Mouse (Mus musculus): Measurements from ENCODE around the gene Phf13. TPM values are rescaled to one million over a fixed set of nuclear protein-coding genes. Genes with fewer than 3 reads are reported as not detected.

Gene Phf13
- polyA plus RNA-seq, 1 experiment from 2014 or later, result 23.9 TPM

DNA sequence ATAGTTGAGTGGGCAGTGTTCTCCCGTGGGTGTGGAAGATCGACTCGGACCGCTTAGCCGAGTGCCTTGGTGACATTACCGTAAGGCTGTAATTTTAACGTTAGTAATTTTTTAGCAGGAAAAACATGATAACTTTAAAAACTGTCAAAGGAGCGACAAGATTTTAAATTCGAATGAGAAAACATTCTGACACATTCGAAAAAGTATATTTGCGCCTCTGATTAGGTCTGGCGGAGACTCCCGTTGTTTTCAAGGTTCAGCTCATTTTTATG lies 829 bp upstream of the Phf13 start:
- H3K36me3 ChIP-seq, result peaks cover 17% of the 10 kb centered on the region
- WGBS, result 6% methylated on average over 13 of the region's 13 CpGs
- peaks cover 20% of the 10 kb centered on the region; the same call in 1 of the 2 replicates for H3K27me3 ChIP-seq (ENCODE audit: low read depth, poor library complexity, severe bottlenecking)
- H3K4me3 ChIP-seq, result peak overlapping the region; percentile 95
- peak overlapping the region; percentile 96 for H3K27ac ChIP-seq (replicated peaks)
- no peak for DNase-seq (ENCODE audit: low spot score)
- H3K4me1 ChIP-seq, result peaks cover 35% of the 10 kb centered on the region
- no peaks in the 10 kb centered on the region for H3K9me3 ChIP-seq (replicated peaks)

DNA sequence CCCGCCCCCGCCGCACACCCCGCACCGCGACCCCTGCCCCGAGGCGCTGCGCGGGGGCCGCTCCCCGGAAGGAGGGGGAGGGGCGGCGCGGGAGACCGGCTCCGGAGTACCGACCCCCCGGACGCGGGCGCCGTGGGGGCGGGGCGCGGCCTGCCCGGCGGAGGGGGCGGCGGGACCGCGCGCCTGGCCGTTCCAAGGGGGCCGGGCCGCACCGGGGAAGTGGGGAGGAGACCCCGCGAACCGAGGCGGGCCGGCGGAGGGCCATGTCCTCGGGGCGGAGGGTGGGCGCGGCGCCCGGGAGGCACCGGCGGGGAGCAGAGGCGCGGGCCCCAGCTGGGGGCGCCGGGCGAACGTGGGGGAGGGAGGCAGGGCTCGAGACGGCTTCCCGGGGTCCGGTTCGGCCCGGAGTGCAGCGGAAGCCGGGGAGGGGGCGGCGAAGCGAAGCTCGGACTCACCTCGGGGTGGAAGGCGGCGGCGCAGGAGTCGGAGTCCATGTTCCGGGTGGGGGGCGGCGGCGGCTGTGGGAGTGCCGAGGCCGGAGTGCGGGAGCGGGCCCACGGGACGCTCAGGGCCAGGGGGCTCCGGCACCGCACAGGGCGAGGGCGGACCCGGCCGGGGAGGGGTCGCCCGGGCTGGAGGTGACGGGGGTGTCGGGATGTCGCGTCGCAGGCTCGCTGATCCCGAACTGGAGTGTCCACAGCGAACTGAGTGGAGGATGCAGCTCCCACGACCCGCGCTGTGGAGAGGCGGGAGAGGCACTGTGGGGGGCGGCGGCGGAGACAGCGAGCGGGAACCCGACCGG lies 486 bp downstream of the Phf13 start:
- Histone ChIP-seq H3K27ac (replicated peaks) (peak overlapping the region; percentile 96), H3K36me3 (peaks cover 30% of the 10 kb centered on the region), H3K27me3 (ENCODE audit: low read depth, poor library complexity, severe bottlenecking) (peaks cover 20% of the 10 kb centered on the region; the same call in 1 of the 2 replicates), H3K4me3 (peak overlapping the region; percentile 95), H3K4me1 (peaks cover 35% of the 10 kb centered on the region), H3K9me3 (replicated peaks) (no peaks in the 10 kb centered on the region)
- WGBS, result 1% methylated on average over 96 of the region's 111 CpGs
- DNase-seq (ENCODE audit: low spot score), result no peak

DNA sequence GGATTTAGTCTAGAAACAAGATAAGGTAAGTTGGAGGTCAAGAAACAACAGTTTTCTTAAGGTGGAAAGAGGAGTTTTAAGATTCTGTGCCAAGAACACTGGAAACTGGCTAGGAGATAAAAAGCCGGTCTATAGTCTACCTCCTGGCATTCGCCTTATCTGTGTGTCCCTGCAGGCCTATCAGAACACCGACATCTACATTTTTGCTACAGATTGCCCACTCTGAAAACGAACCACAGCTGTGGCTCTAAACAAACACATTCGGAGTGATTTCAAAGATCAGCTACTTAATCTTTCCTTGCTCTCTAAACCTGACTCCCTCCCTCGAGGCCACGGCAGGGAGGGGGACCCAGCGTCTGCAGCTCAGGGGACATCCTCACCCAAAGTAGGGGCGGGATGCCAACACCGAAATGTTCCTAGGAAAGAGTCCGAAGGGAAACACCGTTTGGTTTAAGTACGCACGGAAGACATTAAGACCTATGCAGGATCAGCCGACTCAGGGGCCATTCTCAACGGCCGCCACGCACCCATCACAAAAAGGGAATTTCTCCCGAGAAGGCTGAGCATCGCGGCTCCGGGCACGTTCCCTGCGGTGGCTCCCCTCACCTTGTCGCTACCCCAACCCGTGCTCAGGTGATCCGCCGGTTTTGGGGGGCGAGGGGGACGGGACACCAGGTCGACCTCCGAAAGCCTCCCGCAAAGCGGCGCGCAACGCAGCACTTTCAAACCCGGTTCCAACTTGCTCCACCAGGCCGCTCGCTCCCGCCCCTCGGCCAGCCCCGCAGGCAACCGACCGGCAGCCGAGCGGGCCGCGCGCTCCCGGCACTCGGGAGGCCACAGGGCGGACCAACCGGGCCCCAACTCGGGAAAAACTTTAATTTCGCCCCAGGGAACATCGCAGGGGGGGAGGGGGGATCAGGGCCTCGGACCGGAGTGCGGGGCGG lies 1.6 kb downstream of the Phf13 start:
- Histone ChIP-seq H3K27me3 (ENCODE audit: low read depth, poor library complexity, severe bottlenecking) (peaks cover 20% of the 10 kb centered on the region; the same call in 1 of the 2 replicates), H3K4me3 (peak overlapping the region; percentile 95), H3K9me3 (replicated peaks) (no peaks in the 10 kb centered on the region), H3K27ac (replicated peaks) (peak overlapping the region; percentile 96), H3K36me3 (peaks cover 41% of the 10 kb centered on the region), H3K4me1 (peaks cover 38% of the 10 kb centered on the region)
- WGBS, result under 1% methylated on average over 61 of the region's 61 CpGs
- peak; percentile 60 for DNase-seq (ENCODE audit: low spot score)

DNA sequence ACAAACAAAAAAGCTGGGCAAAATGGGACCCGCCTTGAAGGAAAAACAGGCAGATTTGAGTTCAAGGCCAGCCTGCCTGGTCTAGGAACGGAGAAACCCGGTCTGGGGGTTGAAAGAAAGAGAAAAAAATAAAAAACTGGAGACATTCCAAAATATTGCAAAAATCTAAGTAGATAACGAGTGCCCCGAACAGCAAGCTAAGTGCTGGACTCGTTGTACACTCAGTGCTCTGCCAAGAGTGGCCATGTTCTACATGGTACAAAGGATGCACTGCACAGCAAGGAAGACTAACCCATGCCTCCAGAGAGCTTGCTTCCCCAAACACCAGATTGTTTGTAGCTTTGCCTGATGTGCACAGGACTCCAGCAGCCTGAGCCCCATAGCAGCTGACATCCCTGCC lies 3.0 kb downstream of the Phf13 start:
- Histone ChIP-seq H3K36me3 (peaks cover 39% of the 10 kb centered on the region), H3K9me3 (replicated peaks) (no peaks in the 10 kb centered on the region), H3K4me1 (peaks cover 51% of the 10 kb centered on the region), H3K4me3 (peak overlapping the region; percentile 95; the same call in 1 of the 2 replicates), H3K27me3 (ENCODE audit: low read depth, poor library complexity, severe bottlenecking) (0 out of 2 replicates have a peak, but pooled peaks cover 14% of the 10 kb centered on the region), H3K27ac (replicated peaks) (no peak overlapping the region)
- 91% methylated on average over 6 of the region's 6 CpGs for WGBS
- DNase-seq (ENCODE audit: low spot score), result no peak

DNA sequence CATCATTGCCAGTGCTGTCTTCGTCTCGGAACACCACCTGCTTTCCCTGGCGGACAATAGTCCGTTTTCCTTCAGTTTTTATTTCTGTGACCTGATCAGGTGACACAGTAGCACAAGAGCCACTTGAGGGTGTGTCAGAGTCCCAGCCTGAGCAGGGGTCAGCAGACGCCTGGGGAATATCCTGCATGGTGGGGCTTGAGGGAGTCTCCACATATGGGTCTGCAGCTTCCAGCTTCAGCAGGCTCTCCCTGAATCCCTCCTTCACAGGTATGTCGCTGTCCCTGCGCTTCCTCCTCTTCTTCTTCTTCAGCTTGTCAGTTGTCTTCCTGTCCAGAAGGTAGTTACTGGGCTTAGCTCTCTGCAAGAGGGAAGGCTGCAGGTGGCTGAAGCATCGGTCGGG lies 4.0 kb downstream of the Phf13 start:
- WGBS, result 93% methylated on average over 9 of the region's 9 CpGs
- H3K36me3 ChIP-seq, result peaks cover 39% of the 10 kb centered on the region
- H3K9me3 ChIP-seq (replicated peaks), result no peaks in the 10 kb centered on the region
- no peak overlapping the region for H3K4me3 ChIP-seq
- H3K27ac ChIP-seq (replicated peaks), result no peak overlapping the region
- 0 out of 2 replicates have a peak, but pooled peaks cover 5% of the 10 kb centered on the region for H3K27me3 ChIP-seq (ENCODE audit: low read depth, poor library complexity, severe bottlenecking)
- no peak for DNase-seq (ENCODE audit: low spot score)
- peaks cover 53% of the 10 kb centered on the region for H3K4me1 ChIP-seq

DNA sequence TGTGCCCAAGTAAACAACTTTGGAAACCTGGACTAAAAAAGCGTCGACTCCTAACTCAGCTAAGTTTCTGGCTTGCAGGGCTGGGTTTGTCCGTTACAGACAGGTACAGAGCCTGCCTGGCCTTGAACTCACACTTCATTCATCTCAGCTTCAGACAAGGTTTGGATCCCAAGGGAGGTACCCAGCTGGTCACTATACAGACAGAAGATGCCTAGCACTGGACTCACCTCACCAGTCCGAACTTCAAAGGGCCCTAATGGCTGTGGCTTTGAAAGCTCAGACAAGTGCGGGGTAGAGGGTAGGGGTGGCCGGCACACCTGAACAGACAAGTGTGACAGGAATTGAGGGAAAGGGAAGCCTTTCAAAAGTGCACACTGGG lies 7.0 kb downstream of the Phf13 start:
- no peaks in the 10 kb centered on the region for H3K9me3 ChIP-seq (replicated peaks)
- H3K27me3 ChIP-seq (ENCODE audit: low read depth, poor library complexity, severe bottlenecking), result 0 out of 2 replicates have a peak, but pooled peaks cover 4% of the 10 kb centered on the region
- 32% methylated on average over 6 of the region's 6 CpGs for WGBS
- peak overlapping the region; percentile 97 for H3K4me3 ChIP-seq
- H3K36me3 ChIP-seq, result peaks cover 62% of the 10 kb centered on the region
- DNase-seq (ENCODE audit: low spot score), result no peak
- H3K4me1 ChIP-seq, result peaks cover 52% of the 10 kb centered on the region
- H3K27ac ChIP-seq (replicated peaks), result peak overlapping the region; percentile 96

DNA sequence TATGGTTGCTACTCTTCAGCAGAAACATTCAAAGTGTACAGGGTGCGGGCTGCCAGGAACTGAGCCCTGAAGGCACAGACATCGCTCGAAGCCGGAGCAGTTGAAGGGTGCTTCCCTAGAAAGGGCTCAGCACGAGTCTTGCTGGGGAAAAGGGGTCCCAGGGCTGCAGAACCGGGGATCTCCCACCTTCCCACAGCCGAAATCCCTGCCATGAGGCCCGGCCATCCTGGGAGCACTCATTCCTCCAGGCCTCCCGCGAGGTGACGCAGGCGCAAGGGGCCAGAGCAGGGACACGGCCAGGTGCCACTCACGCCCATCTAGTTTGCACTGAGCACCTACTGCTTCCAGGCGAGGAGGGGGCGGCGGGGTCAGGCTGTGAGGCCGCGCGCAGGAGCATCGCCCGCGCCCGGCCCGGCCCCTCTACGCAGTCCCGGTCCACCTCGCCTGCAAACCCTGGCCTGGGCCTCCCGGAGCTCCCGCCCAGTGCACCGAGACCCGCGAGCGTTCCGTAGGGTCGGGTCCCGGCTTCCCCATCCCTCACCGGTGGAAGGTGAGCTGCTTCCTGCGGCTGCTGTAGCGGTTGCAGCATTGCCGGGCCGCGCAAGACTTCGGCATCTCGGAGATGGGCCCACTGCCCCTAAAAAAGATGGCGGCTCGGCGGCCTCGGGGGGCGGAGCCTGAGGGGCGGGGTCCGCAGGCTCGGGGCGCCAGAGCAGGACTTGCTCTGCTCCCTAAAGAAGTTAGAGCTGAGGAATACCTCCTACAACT lies 7.5 kb downstream of the Phf13 start, which contains the start of gene Thap3:
TSS of gene Thap3 (minus strand) at position 656 of the 768 bp plus-strand sequence.
- Histone ChIP-seq H3K9me3 (replicated peaks) (no peaks in the 10 kb centered on the region), H3K27me3 (ENCODE audit: low read depth, poor library complexity, severe bottlenecking) (no peaks in the 10 kb centered on the region), H3K36me3 (peaks cover 67% of the 10 kb centered on the region), H3K27ac (replicated peaks) (peak within 1 kb of the TSS; percentile 96), H3K4me1 (peaks cover 52% of the 10 kb centered on the region), H3K4me3 (peak within 1 kb of the TSS; percentile 97)
- peak; percentile 84 for DNase-seq (ENCODE audit: low spot score)
- WGBS, result under 1% methylated on average over 54 of the region's 54 CpGs

DNA sequence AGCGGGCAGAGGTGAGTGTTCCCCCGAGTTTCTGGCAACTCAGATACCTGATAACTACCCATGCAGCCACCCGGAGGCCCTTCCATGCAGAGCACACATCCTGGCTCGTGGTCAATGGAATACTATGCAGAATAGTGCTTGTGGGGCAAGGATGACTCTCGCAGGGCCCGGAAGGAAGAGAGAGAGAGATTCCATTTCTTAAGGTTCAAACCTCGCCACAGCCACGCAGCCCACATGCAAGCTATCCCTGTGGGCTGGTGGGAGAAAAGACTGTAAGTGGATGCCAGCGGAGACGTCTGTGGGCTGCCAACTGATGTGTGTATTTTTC lies 8.1 kb downstream of the Phf13 start:
- Histone ChIP-seq H3K27me3 (ENCODE audit: low read depth, poor library complexity, severe bottlenecking) (no peaks in the 10 kb centered on the region), H3K36me3 (peaks cover 68% of the 10 kb centered on the region), H3K4me3 (peak overlapping the region; percentile 97), H3K9me3 (replicated peaks) (no peaks in the 10 kb centered on the region), H3K4me1 (peaks cover 52% of the 10 kb centered on the region), H3K27ac (replicated peaks) (peak overlapping the region; percentile 96)
- 43% methylated on average over 10 of the region's 10 CpGs for WGBS
- no peak for DNase-seq (ENCODE audit: low spot score)

DNA sequence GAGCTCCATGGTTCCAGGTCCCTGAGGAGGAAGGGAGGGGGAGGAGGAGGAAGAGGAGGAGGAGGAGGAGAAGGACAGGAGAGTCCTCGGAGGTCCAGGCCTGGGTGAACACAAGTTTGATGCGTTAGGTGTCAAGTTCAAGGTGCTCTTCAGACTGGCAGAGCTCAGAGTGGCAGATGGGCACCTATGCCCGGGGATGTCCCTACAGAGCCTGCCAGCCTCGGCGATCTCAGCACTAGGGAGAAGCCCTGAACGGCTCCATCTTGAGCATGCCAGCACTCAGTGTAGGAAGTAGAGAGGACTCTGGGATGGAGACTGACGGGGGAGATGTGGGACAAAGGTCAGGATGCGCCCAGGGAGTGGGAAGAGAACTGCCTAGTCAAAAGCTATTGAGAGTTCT lies 9.4 kb downstream of the Phf13 start:
- H3K4me1 ChIP-seq, result peaks cover 58% of the 10 kb centered on the region
- no peak overlapping the region for H3K4me3 ChIP-seq
- DNase-seq (ENCODE audit: low spot score), result no peak
- H3K36me3 ChIP-seq, result peaks cover 68% of the 10 kb centered on the region
- H3K9me3 ChIP-seq (replicated peaks), result no peaks in the 10 kb centered on the region
- no peak overlapping the region for H3K27ac ChIP-seq (replicated peaks)
- H3K27me3 ChIP-seq (ENCODE audit: low read depth, poor library complexity, severe bottlenecking), result no peaks in the 10 kb centered on the region
- WGBS, result 77% methylated on average over 8 of the region's 8 CpGs

DNA sequence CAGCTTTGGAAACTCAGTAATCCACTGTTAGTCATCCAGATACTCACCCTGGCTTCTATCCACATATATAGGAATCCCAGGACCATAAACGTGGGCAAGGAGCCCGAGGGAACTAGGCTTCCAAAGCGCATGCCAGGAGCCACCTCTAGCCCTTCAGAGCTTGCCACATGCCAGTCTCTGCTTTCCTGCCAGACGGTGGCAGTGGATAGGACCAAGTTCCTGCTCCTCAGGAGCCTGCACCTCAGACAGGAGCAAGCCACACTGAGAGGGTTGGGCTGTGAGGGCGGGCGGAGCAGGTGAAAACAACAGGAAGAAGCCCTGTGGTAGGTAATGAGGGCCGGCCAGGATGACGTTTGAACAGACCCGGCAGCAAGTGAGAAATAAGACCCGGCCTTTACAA lies 10.2 kb downstream of the Phf13 start:
- no peak overlapping the region for H3K27ac ChIP-seq (replicated peaks)
- WGBS, result 51% methylated on average over 10 of the region's 10 CpGs
- DNase-seq (ENCODE audit: low spot score), result no peak
- peaks cover 61% of the 10 kb centered on the region for H3K4me1 ChIP-seq
- H3K4me3 ChIP-seq, result no peak overlapping the region
- no peaks in the 10 kb centered on the region for H3K9me3 ChIP-seq (replicated peaks)
- H3K36me3 ChIP-seq, result peaks cover 68% of the 10 kb centered on the region
- H3K27me3 ChIP-seq (ENCODE audit: low read depth, poor library complexity, severe bottlenecking), result no peaks in the 10 kb centered on the region

DNA sequence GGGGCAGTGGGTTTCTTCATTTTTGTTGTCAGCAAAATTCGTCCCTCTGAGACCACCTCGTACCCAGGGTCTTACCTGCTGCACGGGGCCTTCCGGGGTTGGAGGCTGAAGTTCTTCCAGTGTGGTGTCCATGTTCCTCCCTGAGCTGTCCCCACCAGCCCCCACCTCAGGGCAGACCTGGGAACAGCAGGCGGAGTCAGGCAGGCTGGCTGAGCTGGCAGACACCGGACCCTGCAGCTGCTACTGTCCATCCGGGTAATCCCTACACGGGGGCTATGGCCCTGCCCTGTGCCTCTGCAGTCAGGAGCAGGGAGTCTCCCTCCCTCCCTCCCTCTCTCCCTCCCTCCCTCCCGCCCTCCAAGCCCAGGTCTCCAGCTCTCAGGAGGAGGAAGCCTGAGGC lies 12.5 kb downstream of the Phf13 start:
- H3K27me3 ChIP-seq (ENCODE audit: low read depth, poor library complexity, severe bottlenecking), result no peaks in the 10 kb centered on the region
- WGBS, result 24% methylated on average over 9 of the region's 9 CpGs
- H3K4me1 ChIP-seq, result peaks cover 50% of the 10 kb centered on the region
- peak overlapping the region; percentile 18; the same call in 1 of the 2 replicates for H3K4me3 ChIP-seq
- peaks cover 77% of the 10 kb centered on the region for H3K36me3 ChIP-seq
- H3K27ac ChIP-seq (replicated peaks), result peak overlapping the region; percentile 68
- H3K9me3 ChIP-seq (replicated peaks), result no peaks in the 10 kb centered on the region
- peak; percentile 38 for DNase-seq (ENCODE audit: low spot score)

DNA sequence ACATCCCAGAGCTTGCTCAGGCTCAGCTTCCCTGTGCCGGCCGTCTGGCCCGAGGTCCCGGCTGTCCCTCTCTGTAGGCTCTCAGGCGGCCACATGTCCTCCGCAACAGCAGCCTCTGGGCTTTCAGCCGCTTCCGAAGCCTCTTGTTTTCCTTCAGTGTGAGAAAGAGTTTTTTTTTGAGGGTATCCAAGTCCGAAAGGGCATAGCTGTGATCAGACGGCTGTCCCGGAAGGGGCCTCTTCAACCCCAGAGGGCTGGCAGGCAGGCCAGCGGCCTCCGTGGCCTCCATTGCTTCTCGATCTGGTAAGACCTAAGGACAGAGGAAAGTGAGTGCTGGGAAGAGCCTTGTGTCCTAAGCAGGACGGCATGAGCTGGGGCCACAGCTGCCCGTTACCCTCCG lies 13.0 kb downstream of the Phf13 start:
- H3K4me1 ChIP-seq, result peaks cover 45% of the 10 kb centered on the region
- H3K36me3 ChIP-seq, result peaks cover 81% of the 10 kb centered on the region
- H3K27me3 ChIP-seq (ENCODE audit: low read depth, poor library complexity, severe bottlenecking), result no peaks in the 10 kb centered on the region
- H3K27ac ChIP-seq (replicated peaks), result peak overlapping the region; percentile 68
- no peak for DNase-seq (ENCODE audit: low spot score)
- no peaks in the 10 kb centered on the region for H3K9me3 ChIP-seq (replicated peaks)
- H3K4me3 ChIP-seq, result no peak overlapping the region
- WGBS, result 62% methylated on average over 17 of the region's 17 CpGs
